Mouse (Mus musculus): ENCODE data around the gene Rab31. TPM values are rescaled to one million over a fixed set of nuclear protein-coding genes. Genes with fewer than 3 reads are reported as not detected.

The Rab31 gene
- polyA plus RNA-seq, 1 experiment from 2014 or later, result 67.6 TPM

GRCm38 (mm10) chr17:65711779-65712178 lies 60.8 kb downstream of the Rab31 start:
- WGBS, result 93% methylated on average over 5 of the region's 5 CpGs
- Histone ChIP-seq H3K4me2 (no peak overlapping the region), H3K9ac (ENCODE audit: low read length) (no peak overlapping the region), H3K4me3 (ENCODE audit: low read depth, low read length) (no peak overlapping the region), H3K36me3 (ENCODE audit: control insufficient read depth, insufficient read depth, low read length) (peaks cover 2% of the 10 kb centered on the region; the same call in 1 of the 2 replicates), H3K27ac (ENCODE audit: low read depth, low read length) (no peak overlapping the region), H3K9me3 (ENCODE audit: control insufficient read depth, low read length) (peaks cover 12% of the 10 kb centered on the region; the same call in 1 of the 2 replicates), H3K4me1 (ENCODE audit: control insufficient read depth, insufficient read depth, low read length) (no peaks in the 10 kb centered on the region), H3K27me3 (ENCODE audit: control insufficient read depth, insufficient read depth, low read length) (no peaks in the 10 kb centered on the region)
- no peak for DNase-seq (ENCODE audit: low spot score, missing footprints)
- ATAC-seq (ENCODE audit: low FRiP score), result no peak

- H3K9ac ChIP-seq (ENCODE audit: low read length), result no peak overlapping the region
- H3K27ac ChIP-seq (ENCODE audit: low read depth, low read length), result no peak overlapping the region
- H3K4me1 ChIP-seq (ENCODE audit: control insufficient read depth, insufficient read depth, low read length), result no peaks in the 10 kb centered on the region
- H3K4me2 ChIP-seq, result no peak overlapping the region
- no peak for DNase-seq (ENCODE audit: low spot score, missing footprints)
- no peaks in the 10 kb centered on the region for H3K27me3 ChIP-seq (ENCODE audit: control insufficient read depth, insufficient read depth, low read length)
- 92% methylated on average over 11 of the region's 11 CpGs for WGBS
- H3K9me3 ChIP-seq (ENCODE audit: control insufficient read depth, low read length), result peaks cover 12% of the 10 kb centered on the region; the same call in 1 of the 2 replicates
- no peak overlapping the region for H3K4me3 ChIP-seq (ENCODE audit: low read depth, low read length)
- no peaks in the 10 kb centered on the region; the same call in 1 of the 2 replicates for H3K36me3 ChIP-seq (ENCODE audit: control insufficient read depth, insufficient read depth, low read length)
- no peak for ATAC-seq (ENCODE audit: low FRiP score)
Observed at GRCm38 (mm10) chr17:65710576-65710975, 62.0 kb downstream of the Rab31 start.

GRCm38 (mm10) chr17:65706220-65706619 lies 66.3 kb downstream of the Rab31 start:
- WGBS, result 90% methylated on average over 5 of the region's 5 CpGs
- Histone ChIP-seq H3K27me3 (ENCODE audit: control insufficient read depth, insufficient read depth, low read length) (no peaks in the 10 kb centered on the region), H3K27ac (ENCODE audit: low read depth, low read length) (no peak overlapping the region), H3K9ac (ENCODE audit: low read length) (no peak overlapping the region), H3K9me3 (ENCODE audit: control insufficient read depth, low read length) (no peaks in the 10 kb centered on the region; the same call in 1 of the 2 replicates), H3K4me1 (ENCODE audit: control insufficient read depth, insufficient read depth, low read length) (no peaks in the 10 kb centered on the region), H3K4me2 (no peak overlapping the region), H3K36me3 (ENCODE audit: control insufficient read depth, insufficient read depth, low read length) (no peaks in the 10 kb centered on the region; the same call in 1 of the 2 replicates), H3K4me3 (ENCODE audit: low read depth, low read length) (no peak overlapping the region)
- DNase-seq (ENCODE audit: low spot score, missing footprints), result no peak
- ATAC-seq (ENCODE audit: low FRiP score), result no peak

GRCm38 (mm10) chr17:65703527-65704391 lies 68.8 kb downstream of the Rab31 start:
- no peak overlapping the region for H3K4me2 ChIP-seq
- H3K9ac ChIP-seq (ENCODE audit: low read length), result no peak overlapping the region
- H3K27me3 ChIP-seq (ENCODE audit: control insufficient read depth, insufficient read depth, low read length), result no peaks in the 10 kb centered on the region
- H3K9me3 ChIP-seq (ENCODE audit: control insufficient read depth, low read length), result no peaks in the 10 kb centered on the region
- no peaks in the 10 kb centered on the region; the same call in 1 of the 2 replicates for H3K36me3 ChIP-seq (ENCODE audit: control insufficient read depth, insufficient read depth, low read length)
- H3K4me1 ChIP-seq (ENCODE audit: control insufficient read depth, insufficient read depth, low read length), result peaks cover 3% of the 10 kb centered on the region; the same call in 1 of the 2 replicates
- no peak overlapping the region for H3K27ac ChIP-seq (ENCODE audit: low read depth, low read length)
- no peak overlapping the region for H3K4me3 ChIP-seq (ENCODE audit: low read depth, low read length)
- no peak for DNase-seq (ENCODE audit: low spot score, missing footprints)
- no peak for ATAC-seq (ENCODE audit: low FRiP score)
- WGBS, result 84% methylated on average over 13 of the region's 13 CpGs

GRCm38 (mm10) chr17:65701797-65702566 lies 70.6 kb downstream of the Rab31 start:
- 80% methylated on average over 13 of the region's 13 CpGs for WGBS
- H3K36me3 ChIP-seq (ENCODE audit: control insufficient read depth, insufficient read depth, low read length), result no peaks in the 10 kb centered on the region; the same call in 1 of the 2 replicates
- H3K4me1 ChIP-seq (ENCODE audit: control insufficient read depth, insufficient read depth, low read length), result peaks cover 3% of the 10 kb centered on the region; the same call in 1 of the 2 replicates
- H3K9ac ChIP-seq (ENCODE audit: low read length), result no peak overlapping the region
- DNase-seq (ENCODE audit: low spot score, missing footprints), result peak; percentile 91
- peak; percentile 47 for ATAC-seq (ENCODE audit: low FRiP score)
- no peak overlapping the region for H3K4me2 ChIP-seq
- H3K27ac ChIP-seq (ENCODE audit: low read depth, low read length), result peak overlapping the region; percentile 37; the same call in 1 of the 2 replicates
- H3K4me3 ChIP-seq (ENCODE audit: low read depth, low read length), result no peak overlapping the region
- H3K9me3 ChIP-seq (ENCODE audit: control insufficient read depth, low read length), result no peaks in the 10 kb centered on the region
- no peaks in the 10 kb centered on the region for H3K27me3 ChIP-seq (ENCODE audit: control insufficient read depth, insufficient read depth, low read length)

- Histone ChIP-seq H3K4me3 (ENCODE audit: low read depth, low read length) (no peak overlapping the region), H3K9me3 (ENCODE audit: control insufficient read depth, low read length) (no peaks in the 10 kb centered on the region), H3K27ac (ENCODE audit: low read depth, low read length) (no peak overlapping the region), H3K27me3 (ENCODE audit: control insufficient read depth, insufficient read depth, low read length) (no peaks in the 10 kb centered on the region), H3K4me1 (ENCODE audit: control insufficient read depth, insufficient read depth, low read length) (peaks cover 3% of the 10 kb centered on the region; the same call in 1 of the 2 replicates), H3K4me2 (no peak overlapping the region), H3K9ac (ENCODE audit: low read length) (no peak overlapping the region), H3K36me3 (ENCODE audit: control insufficient read depth, insufficient read depth, low read length) (no peaks in the 10 kb centered on the region; the same call in 1 of the 2 replicates)
- 91% methylated on average over 8 of the region's 8 CpGs for WGBS
- ATAC-seq (ENCODE audit: low FRiP score) (no peak), DNase-seq (ENCODE audit: low spot score, missing footprints) (no peak)
Observed at GRCm38 (mm10) chr17:65701356-65701755, 71.2 kb downstream of the Rab31 start.

- Histone ChIP-seq H3K27ac (ENCODE audit: low read depth, low read length) (peak overlapping the region; percentile 9; the same call in 1 of the 2 replicates), H3K4me2 (no peak overlapping the region)
- WGBS, result 45% methylated on average over 4 of the region's 4 CpGs
Observed at GRCm38 (mm10) chr17:65700060-65700459, 72.5 kb downstream of the Rab31 start.

GRCm38 (mm10) chr17:65697791-65698463 lies 74.6 kb downstream of the Rab31 start:
- WGBS, result 89% methylated on average over 12 of the region's 12 CpGs
- no peak for ATAC-seq (ENCODE audit: low FRiP score)
- no peak overlapping the region for H3K4me3 ChIP-seq (ENCODE audit: low read depth, low read length)
- H3K4me2 ChIP-seq, result no peak overlapping the region
- no peak for DNase-seq (ENCODE audit: low spot score, missing footprints)
- no peaks in the 10 kb centered on the region for H3K9me3 ChIP-seq (ENCODE audit: control insufficient read depth, low read length)
- no peaks in the 10 kb centered on the region for H3K27me3 ChIP-seq (ENCODE audit: control insufficient read depth, insufficient read depth, low read length)
- H3K27ac ChIP-seq (ENCODE audit: low read depth, low read length), result no peak overlapping the region
- H3K36me3 ChIP-seq (ENCODE audit: control insufficient read depth, insufficient read depth, low read length), result peaks cover 2% of the 10 kb centered on the region; the same call in 1 of the 2 replicates
- H3K4me1 ChIP-seq (ENCODE audit: control insufficient read depth, insufficient read depth, low read length), result peaks cover 3% of the 10 kb centered on the region; the same call in 1 of the 2 replicates
- no peak overlapping the region for H3K9ac ChIP-seq (ENCODE audit: low read length)

More at GRCm38 (mm10) chr17:65700060-65700459, 72.5 kb downstream of the Rab31 start:
- peak; percentile 86 for ATAC-seq (ENCODE audit: low FRiP score)
- Histone ChIP-seq H3K4me3 (ENCODE audit: low read depth, low read length) (no peak overlapping the region), H3K9me3 (ENCODE audit: control insufficient read depth, low read length) (no peaks in the 10 kb centered on the region), H3K4me1 (ENCODE audit: control insufficient read depth, insufficient read depth, low read length) (peaks cover 3% of the 10 kb centered on the region; the same call in 1 of the 2 replicates), H3K36me3 (ENCODE audit: control insufficient read depth, insufficient read depth, low read length) (no peaks in the 10 kb centered on the region; the same call in 1 of the 2 replicates), H3K9ac (ENCODE audit: low read length) (no peak overlapping the region), H3K27me3 (ENCODE audit: control insufficient read depth, insufficient read depth, low read length) (no peaks in the 10 kb centered on the region)
- peak; percentile 90 for DNase-seq (ENCODE audit: low spot score, missing footprints)

Data from midbrain, embryonic 11.5 days (tissue).